Mouse (Mus musculus) brain, adult 2 months (tissue): ENCODE measurements at regions not wholly inside any gene's neighbourhood (a gene's known extent, or its start where the extent isn't known, plus 50 kb on each side); places are given as distances from the start of the nearest gene placed in this dataset.
"Not testable (repeated sequence)": the region's sequence is repeated elsewhere in the genome, so short reads cannot be mapped to it uniquely, and the experiment has no call there.

Source experiments
- DNase-seq: peaks from one replicate; pipeline ENCODE4 v3.0.0; 2011; ENCODE audit warnings: low read depth, low spot score

GRCm38 (mm10) chr5:129256136-129256535 lies 159.6 kb downstream of the Adgrd1 start:
- peak; percentile 93 for DNase-seq

DNA sequence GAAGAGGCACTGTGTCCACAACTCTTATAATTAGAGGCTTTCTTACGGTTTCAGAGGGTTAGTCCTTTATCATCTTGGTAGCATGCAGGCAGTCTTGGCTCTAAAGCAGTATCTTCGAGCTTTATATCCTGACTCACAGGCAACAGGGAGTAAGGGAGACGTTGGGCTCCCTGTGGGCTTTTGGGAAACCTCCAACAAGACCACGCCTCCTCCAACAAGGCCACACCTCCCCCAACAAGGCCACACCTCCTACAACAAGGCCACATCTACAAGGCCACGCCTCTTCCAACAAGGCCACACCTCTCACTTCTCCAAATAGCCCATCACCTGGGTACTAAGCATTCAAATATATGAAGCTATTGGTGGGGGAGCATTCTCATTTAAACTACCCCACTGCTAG lies 160.7 kb downstream of the Adgrd1 start:
- DNase-seq = no peak

DNA sequence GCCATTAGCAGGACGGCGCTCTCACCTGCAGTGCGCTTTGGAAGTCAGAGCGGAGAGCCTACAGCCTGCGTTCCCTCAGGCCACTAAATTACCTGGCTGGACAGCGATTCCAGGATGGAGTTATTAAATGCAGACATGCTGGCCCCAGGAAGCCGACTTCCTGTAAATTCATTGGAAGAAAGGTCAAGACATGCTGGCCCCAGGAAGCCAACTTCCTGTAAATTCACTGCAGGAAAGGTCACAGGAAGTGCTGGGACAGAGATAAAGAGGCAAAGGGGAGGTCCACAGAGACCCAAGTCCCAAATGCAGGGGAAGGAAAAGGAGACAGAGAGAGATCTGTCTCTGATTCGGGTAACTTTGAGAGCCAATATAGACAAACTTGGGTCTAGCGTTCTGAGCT lies 164.1 kb downstream of the Adgrd1 start:
- DNase-seq = no peak

GRCm38 (mm10) chr5:129263118-129263517 lies 166.6 kb downstream of the Adgrd1 start:
- DNase-seq = no peak

GRCm38 (mm10) chr5:129264363-129264762 lies 167.8 kb downstream of the Adgrd1 start:
- no peak for DNase-seq

DNA sequence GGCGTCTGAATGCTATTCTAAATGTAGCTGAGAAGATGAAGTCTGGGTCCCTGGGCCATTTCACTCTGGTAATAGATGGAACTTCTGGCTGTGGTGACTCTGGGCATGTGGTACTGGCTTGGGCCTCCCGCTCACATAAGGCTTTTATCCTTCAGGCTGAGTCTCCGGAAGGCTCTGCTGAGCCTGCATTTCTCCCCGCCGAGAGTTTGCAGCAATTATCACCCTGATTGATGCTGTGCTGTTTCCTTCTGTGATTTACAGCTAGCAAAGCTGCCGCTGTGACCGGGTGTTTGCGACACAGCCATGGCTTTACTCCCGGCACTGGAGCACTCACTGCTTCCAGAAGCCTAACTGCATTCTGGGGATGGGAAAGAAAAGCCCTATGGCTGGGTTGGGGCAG lies 171.9 kb downstream of the Adgrd1 start:
- DNase-seq = peak; percentile 56

GRCm38 (mm10) chr5:129270051-129270472 lies 173.5 kb downstream of the Adgrd1 start:
- DNase-seq = peak; percentile 33

DNA sequence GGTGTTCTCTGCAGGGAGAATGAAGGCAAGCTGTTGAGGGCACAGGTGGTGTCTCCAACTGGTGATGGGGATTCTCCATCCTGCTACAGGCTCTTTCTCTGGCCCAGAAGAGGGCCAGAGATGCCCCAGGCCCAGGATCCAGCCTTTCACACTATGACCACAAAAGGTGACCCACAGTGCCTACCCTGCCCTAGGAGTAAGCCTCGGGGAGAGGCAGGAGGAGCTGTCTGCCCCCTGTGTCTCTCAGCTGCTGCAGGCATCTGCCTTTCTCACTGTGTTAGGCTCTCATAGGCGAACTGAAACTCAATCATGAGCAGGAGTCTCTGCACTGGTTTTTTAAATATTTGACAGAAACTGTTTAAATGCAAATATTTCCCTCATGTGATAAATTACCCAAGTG lies 184.9 kb downstream of the Adgrd1 start:
- DNase-seq = no peak

- peak; percentile 16 for DNase-seq
Measured at GRCm38 (mm10) chr5:129282133-129282532, 185.6 kb downstream of the Adgrd1 start.

- DNase-seq = no peak
Measured at GRCm38 (mm10) chr5:129282826-129283225, 186.3 kb downstream of the Adgrd1 start.

- no peak for DNase-seq
Measured at GRCm38 (mm10) chr5:129287481-129287880, 190.9 kb downstream of the Adgrd1 start.

GRCm38 (mm10) chr5:129292821-129293220 lies 196.3 kb downstream of the Adgrd1 start:
- DNase-seq = not testable (repeated sequence)

DNA sequence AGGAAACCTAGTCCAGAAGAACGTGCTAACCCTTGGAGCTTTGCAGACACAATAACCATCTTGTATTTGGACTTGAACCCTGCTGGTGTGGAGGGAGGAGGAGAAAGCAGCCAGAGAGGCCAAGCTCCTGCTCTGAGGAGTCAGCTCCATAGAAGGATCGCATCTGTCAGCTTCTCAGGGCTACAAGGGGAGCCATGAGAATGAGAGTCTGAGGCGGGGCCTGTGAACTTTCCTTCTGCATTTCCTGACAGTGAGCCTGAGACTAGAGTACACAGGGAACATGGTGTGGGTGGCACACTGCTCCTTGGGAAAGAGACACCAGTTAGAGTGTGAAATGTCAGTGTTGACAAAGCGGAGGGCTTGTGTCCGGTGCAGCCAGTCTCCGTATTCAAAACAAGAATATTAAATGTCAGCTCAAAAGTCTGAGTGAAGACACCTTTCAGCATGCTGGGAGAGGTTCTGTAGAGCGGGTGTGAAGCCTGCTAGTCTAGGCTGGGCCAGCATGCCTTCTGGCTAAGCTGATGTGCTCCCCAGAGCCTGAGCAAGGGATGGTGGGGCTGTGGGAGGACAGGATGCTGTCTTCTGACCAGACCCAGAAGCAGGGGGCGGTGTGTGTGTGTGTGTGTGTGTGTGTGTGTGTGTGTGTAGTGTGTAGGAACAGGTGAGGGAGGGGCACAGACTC lies 198.5 kb downstream of the Adgrd1 start:
- peak; percentile 36 for DNase-seq

- DNase-seq = peak; percentile 68
Measured at GRCm38 (mm10) chr5:129297657-129298349, 201.3 kb downstream of the Adgrd1 start.

DNA sequence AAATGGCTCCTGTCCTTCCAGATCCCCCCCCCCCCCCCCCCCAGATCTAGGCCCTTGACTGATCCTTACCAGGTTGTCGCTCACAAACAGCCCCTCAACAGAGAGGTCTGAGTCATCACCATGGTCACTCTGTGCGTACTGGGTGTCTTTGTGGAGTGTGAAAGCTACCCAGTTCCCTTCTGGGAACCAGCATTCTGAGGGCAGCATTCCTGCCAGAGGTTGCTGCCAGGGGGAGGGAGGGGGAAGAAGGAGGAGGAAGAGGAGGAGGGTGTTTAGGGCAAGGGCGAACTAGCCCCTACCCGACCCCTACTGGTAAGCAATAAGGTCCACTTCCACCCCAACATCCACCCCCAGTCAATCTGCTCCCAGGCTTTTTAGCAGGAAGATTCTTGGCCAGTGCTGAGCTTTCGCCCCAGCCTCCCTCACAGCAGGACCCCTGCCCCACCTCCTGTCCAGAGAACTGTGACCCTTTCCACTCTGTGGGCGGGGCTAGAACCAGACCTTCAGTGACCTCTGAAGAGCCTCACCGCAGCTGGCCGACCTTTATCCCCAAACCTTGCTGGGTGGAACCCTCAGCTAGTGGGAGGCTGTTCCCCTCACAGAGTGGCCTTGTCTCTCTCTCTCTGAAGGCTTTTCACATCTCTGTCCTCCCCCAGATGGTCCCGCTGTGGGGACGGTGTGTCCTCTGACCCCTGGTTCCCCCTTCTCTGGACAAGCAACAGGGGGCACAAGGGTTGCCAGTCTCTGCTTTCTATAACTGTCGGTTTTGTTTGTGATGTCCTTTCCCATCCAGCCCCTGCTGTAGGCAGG lies 202.2 kb upstream of the Sfswap start:
- DNase-seq = no peak

- DNase-seq = peak; percentile 42
Measured at GRCm38 (mm10) chr5:129299456-129299765, 201.6 kb upstream of the Sfswap start.

DNA sequence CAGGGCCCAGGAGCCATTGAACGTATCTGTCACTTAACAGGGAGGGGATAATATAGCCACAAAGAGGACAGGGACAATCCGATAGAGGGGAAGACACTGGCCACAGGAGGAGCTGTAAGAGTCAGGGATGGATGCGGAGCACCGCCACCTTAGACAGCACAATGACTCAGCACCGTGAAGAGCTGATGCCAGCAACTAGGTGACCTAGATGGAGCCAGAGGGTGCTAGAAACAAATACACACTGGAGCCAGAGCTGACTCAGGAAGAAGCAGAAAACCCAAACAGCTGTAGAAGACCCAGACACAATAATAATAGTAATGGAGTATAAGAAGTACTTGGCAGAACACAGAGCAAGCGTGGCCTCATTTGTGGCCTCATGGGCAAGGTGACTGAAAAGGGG lies 200.6 kb upstream of the Sfswap start:
- DNase-seq = peak; percentile 62

- no peak for DNase-seq
Measured at GRCm38 (mm10) chr5:129315626-129316025, 185.4 kb upstream of the Sfswap start.

GRCm38 (mm10) chr5:129331094-129331523 lies 169.9 kb upstream of the Sfswap start:
- peak; percentile 67 for DNase-seq

- no peak for DNase-seq
Measured at GRCm38 (mm10) chr5:129332014-129332413, 169.0 kb upstream of the Sfswap start.

- DNase-seq = peak; percentile 79
Measured at GRCm38 (mm10) chr5:129338511-129338910, 162.5 kb upstream of the Sfswap start.

DNA sequence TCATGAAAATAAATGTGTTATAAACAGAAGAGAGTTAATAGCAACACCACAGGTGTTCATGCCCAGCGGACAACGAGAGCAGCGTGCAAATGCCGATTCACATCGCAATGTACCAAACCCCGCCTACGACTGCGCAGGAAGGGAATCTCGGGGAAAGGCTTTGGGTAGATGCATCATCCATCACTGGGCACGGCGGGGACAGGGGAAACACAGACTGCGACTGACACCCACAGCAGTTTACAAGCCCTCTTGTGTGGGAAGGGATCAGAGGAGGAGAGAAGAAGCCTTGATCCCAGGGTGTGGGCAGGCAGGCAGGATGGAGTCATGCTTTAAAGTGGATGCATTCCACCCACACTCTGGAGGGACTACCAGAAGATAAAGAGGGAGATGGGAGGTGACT lies 157.0 kb upstream of the Sfswap start:
- peak; percentile 77 for DNase-seq

- DNase-seq = no peak
Measured at GRCm38 (mm10) chr5:129350024-129350423, 151.0 kb upstream of the Sfswap start.
